Mouse (Mus musculus): ENCODE results near the gene Aspm. TPM values are rescaled to one million over a fixed set of nuclear protein-coding genes. Genes with fewer than 3 reads are reported as not detected.
A peak's percentile ranks its signal among the peaks of the same experiment; 100 is the strongest.
"Not testable (repeated sequence)": the region's sequence is repeated elsewhere in the genome, so short reads cannot be mapped to it uniquely, and the experiment has no call there.

Gene Aspm
- polyA plus RNA-seq (2012; fragmentation: generic; extraction: Trizol) = 2.4 TPM

- TF ChIP-seq E2F4 (IDR thresholded peaks at IDR 0.05; ENCODE audit: insufficient read depth) (peak; percentile 94), POLR2AphosphoS2 (IDR thresholded peaks at IDR 0.05; ENCODE audit: insufficient read length, low read depth) (peak; percentile 30), TCF3 (IDR thresholded peaks at IDR 0.05; ENCODE audit: insufficient read length, low read depth) (no peak), CEBPB (IDR thresholded peaks at IDR 0.05; ENCODE audit: insufficient read depth, poor library complexity, severe bottlenecking) (no peak), POLR2A (IDR thresholded peaks at IDR 0.05; ENCODE audit: insufficient read length, low read depth) (peak; percentile 31), SRF (IDR thresholded peaks at IDR 0.05; ENCODE audit: control insufficient read depth, insufficient read length, low read depth) (no peak), USF1 (IDR thresholded peaks at IDR 0.05; ENCODE audit: low read depth) (no peak)
- no peaks in the 10 kb centered on the region for H3K27me3 ChIP-seq (ENCODE audit: control insufficient read depth, insufficient read depth, insufficient read length)
- H3ac ChIP-seq (ENCODE audit: control insufficient read depth, insufficient read length) = peak within 1 kb of the TSS; percentile 9
- H3K36me3 ChIP-seq (ENCODE audit: control insufficient read depth, insufficient read depth) = peaks cover 10% of the 10 kb centered on the region
- H3K4me3 ChIP-seq = peak within 1 kb of the TSS; percentile 65
- peaks cover 17% of the 10 kb centered on the region for H3K79me2 ChIP-seq (ENCODE audit: control insufficient read depth, insufficient read depth)
- peak within 1 kb of the TSS; percentile 82 for H3K4me2 ChIP-seq (ENCODE audit: low read depth)
These were observed at the start of gene Aspm for GRCm38 (mm10) chr1:139454340-139455225. Gene Aspm (plus strand): TSS chr1:139454772.

GRCm38 (mm10) chr1:139405766-139406165, 48.8 kb upstream of the Aspm start:
- Histone ChIP-seq H3K4me3 (no peak overlapping the region), H3K27me3 (ENCODE audit: control insufficient read depth, insufficient read depth, insufficient read length) (no peaks in the 10 kb centered on the region), H3K79me2 (ENCODE audit: control insufficient read depth, insufficient read depth) (no peaks in the 10 kb centered on the region), H3K4me2 (ENCODE audit: low read depth) (no peak overlapping the region), H3K36me3 (ENCODE audit: control insufficient read depth, insufficient read depth) (no peaks in the 10 kb centered on the region), H3ac (ENCODE audit: control insufficient read depth, insufficient read length) (no peak overlapping the region)
- TF ChIP-seq MYOD1 (IDR thresholded peaks at IDR 0.05; ENCODE audit: control insufficient read depth in 1 of 3, insufficient read length in 2 of 3, low read depth in 2 of 3) = no peak
- no peak for TF ChIP-seq SRF (IDR thresholded peaks at IDR 0.05; ENCODE audit: control insufficient read depth, insufficient read length, low read depth)
- TF ChIP-seq MYOG (IDR thresholded peaks at IDR 0.05; ENCODE audit: control insufficient read depth in 1 of 3, insufficient read depth in 1 of 3, insufficient read length in 2 of 3, low read depth in 2 of 3) = no peak
- no peak for TF ChIP-seq MAX (IDR thresholded peaks at IDR 0.05; ENCODE audit: low read depth)
- no peak for TF ChIP-seq TCF12 (IDR thresholded peaks at IDR 0.05; ENCODE audit: insufficient read depth, poor library complexity, severe bottlenecking)
- TF ChIP-seq POLR2AphosphoS2 (IDR thresholded peaks at IDR 0.05; ENCODE audit: insufficient read length, low read depth) = no peak
- TF ChIP-seq USF1 (IDR thresholded peaks at IDR 0.05; ENCODE audit: low read depth) = no peak
- TF ChIP-seq POLR2A (IDR thresholded peaks at IDR 0.05; ENCODE audit: insufficient read length, low read depth) = no peak
- TF ChIP-seq TCF3 (IDR thresholded peaks at IDR 0.05; ENCODE audit: insufficient read length, low read depth) = no peak
- no peak for TF ChIP-seq REST (IDR thresholded peaks at IDR 0.05; ENCODE audit: insufficient read depth, insufficient read length)
- TF ChIP-seq CEBPB (IDR thresholded peaks at IDR 0.05; ENCODE audit: insufficient read depth, poor library complexity, severe bottlenecking) = no peak

GRCm38 (mm10) chr1:139407701-139408100, 46.9 kb upstream of the Aspm start:
- Histone ChIP-seq H3K36me3 (ENCODE audit: control insufficient read depth, insufficient read depth) (no peaks in the 10 kb centered on the region), H3K79me2 (ENCODE audit: control insufficient read depth, insufficient read depth) (no peaks in the 10 kb centered on the region), H3ac (ENCODE audit: control insufficient read depth, insufficient read length) (no peak overlapping the region), H3K4me2 (ENCODE audit: low read depth) (no peak overlapping the region), H3K27me3 (ENCODE audit: control insufficient read depth, insufficient read depth, insufficient read length) (no peaks in the 10 kb centered on the region), H3K4me3 (no peak overlapping the region)
- TF ChIP-seq MYOD1 (IDR thresholded peaks at IDR 0.05; ENCODE audit: control insufficient read depth in 1 of 3, insufficient read length in 2 of 3, low read depth in 2 of 3) (no peak), USF1 (IDR thresholded peaks at IDR 0.05; ENCODE audit: low read depth) (no peak), MAX (IDR thresholded peaks at IDR 0.05; ENCODE audit: low read depth) (no peak), TCF12 (IDR thresholded peaks at IDR 0.05; ENCODE audit: insufficient read depth, poor library complexity, severe bottlenecking) (no peak), POLR2AphosphoS2 (IDR thresholded peaks at IDR 0.05; ENCODE audit: insufficient read length, low read depth) (no peak), MYOG (IDR thresholded peaks at IDR 0.05; ENCODE audit: control insufficient read depth in 1 of 3, insufficient read depth in 1 of 3, insufficient read length in 2 of 3, low read depth in 2 of 3) (no peak), POLR2A (IDR thresholded peaks at IDR 0.05; ENCODE audit: insufficient read length, low read depth) (no peak), TCF3 (IDR thresholded peaks at IDR 0.05; ENCODE audit: insufficient read length, low read depth) (no peak), E2F4 (IDR thresholded peaks at IDR 0.05; ENCODE audit: insufficient read depth) (no peak), REST (IDR thresholded peaks at IDR 0.05; ENCODE audit: insufficient read depth, insufficient read length) (no peak), SRF (IDR thresholded peaks at IDR 0.05; ENCODE audit: control insufficient read depth, insufficient read length, low read depth) (no peak), CEBPB (IDR thresholded peaks at IDR 0.05; ENCODE audit: insufficient read depth, poor library complexity, severe bottlenecking) (no peak)

GRCm38 (mm10) chr1:139412365-139412764, 42.2 kb upstream of the Aspm start:
- H3K79me2 ChIP-seq (ENCODE audit: control insufficient read depth, insufficient read depth); H3K36me3 ChIP-seq (ENCODE audit: control insufficient read depth, insufficient read depth); H3K4me2 ChIP-seq (ENCODE audit: low read depth); H3ac ChIP-seq (ENCODE audit: control insufficient read depth, insufficient read length); H3K27me3 ChIP-seq (ENCODE audit: control insufficient read depth, insufficient read depth, insufficient read length); H3K4me3 ChIP-seq: not testable (repeated sequence)

- no peak overlapping the region for H3K4me3 ChIP-seq
- H3K27me3 ChIP-seq (ENCODE audit: control insufficient read depth, insufficient read depth, insufficient read length) = no peaks in the 10 kb centered on the region
- H3K36me3 ChIP-seq (ENCODE audit: control insufficient read depth, insufficient read depth) = no peaks in the 10 kb centered on the region
- H3ac ChIP-seq (ENCODE audit: control insufficient read depth, insufficient read length) = no peak overlapping the region
- no peak overlapping the region for H3K4me2 ChIP-seq (ENCODE audit: low read depth)
- TF ChIP-seq E2F4 (IDR thresholded peaks at IDR 0.05; ENCODE audit: insufficient read depth) (no peak), USF1 (IDR thresholded peaks at IDR 0.05; ENCODE audit: low read depth) (no peak), MYOG (IDR thresholded peaks at IDR 0.05; ENCODE audit: control insufficient read depth in 1 of 3, insufficient read depth in 1 of 3, insufficient read length in 2 of 3, low read depth in 2 of 3) (no peak), SRF (IDR thresholded peaks at IDR 0.05; ENCODE audit: control insufficient read depth, insufficient read length, low read depth) (no peak), POLR2A (IDR thresholded peaks at IDR 0.05; ENCODE audit: insufficient read length, low read depth) (no peak), TCF12 (IDR thresholded peaks at IDR 0.05; ENCODE audit: insufficient read depth, poor library complexity, severe bottlenecking) (no peak), CEBPB (IDR thresholded peaks at IDR 0.05; ENCODE audit: insufficient read depth, poor library complexity, severe bottlenecking) (no peak), MAX (IDR thresholded peaks at IDR 0.05; ENCODE audit: low read depth) (no peak), TCF3 (IDR thresholded peaks at IDR 0.05; ENCODE audit: insufficient read length, low read depth) (no peak), MYOD1 (IDR thresholded peaks at IDR 0.05; ENCODE audit: control insufficient read depth in 1 of 3, insufficient read length in 2 of 3, low read depth in 2 of 3) (no peak), POLR2AphosphoS2 (IDR thresholded peaks at IDR 0.05; ENCODE audit: insufficient read length, low read depth) (no peak), REST (IDR thresholded peaks at IDR 0.05; ENCODE audit: insufficient read depth, insufficient read length) (no peak)
- H3K79me2 ChIP-seq (ENCODE audit: control insufficient read depth, insufficient read depth) = no peaks in the 10 kb centered on the region
These were observed 41.1 kb upstream of the Aspm start for GRCm38 (mm10) chr1:139413465-139413864.
